Mouse (Mus musculus): ENCODE results near the gene Mylk3.

Mylk3 gene

GRCm38 (mm10) chr8:85321981-85322380, 64.2 kb downstream of the Mylk3 start:
- DNase-seq (ENCODE audit: low spot score in 2 of 2): no peak

GRCm38 (mm10) chr8:85318534-85318933, 67.6 kb downstream of the Mylk3 start:
- no peak for DNase-seq (ENCODE audit: low spot score in 2 of 2)

- DNase-seq (ENCODE audit: low spot score in 2 of 2): no peak
These were observed 73.1 kb downstream of the Mylk3 start for GRCm38 (mm10) chr8:85313036-85313435.

GRCm38 (mm10) chr8:85311743-85312142, 74.4 kb downstream of the Mylk3 start:
- no peak for DNase-seq (ENCODE audit: low spot score in 2 of 2)

- no peak for DNase-seq (ENCODE audit: low spot score in 2 of 2)
These were observed 77.6 kb downstream of the Mylk3 start for GRCm38 (mm10) chr8:85308564-85308963.

GRCm38 (mm10) chr8:85303531-85303930, 82.6 kb downstream of the Mylk3 start:
- DNase-seq (ENCODE audit: low spot score in 2 of 2): no peak

- DNase-seq (ENCODE audit: low spot score in 2 of 2): no peak
These were observed 83.2 kb downstream of the Mylk3 start for GRCm38 (mm10) chr8:85302931-85303330.

- no peak for DNase-seq (ENCODE audit: low spot score in 2 of 2)
These were observed 84.2 kb downstream of the Mylk3 start for GRCm38 (mm10) chr8:85301941-85302340.

GRCm38 (mm10) chr8:85299434-85300077, 86.6 kb downstream of the Mylk3 start, which contains the start of the genes Orc6 and Vps35:
Gene Orc6, plus strand, starts transcription at chr8:85299632.
Gene Vps35, minus strand, starts transcription at chr8:85299802.
- peak; percentile 95 to 96 for DNase-seq (ENCODE audit: low spot score in 2 of 2)

- DNase-seq (ENCODE audit: low spot score in 2 of 2): peak; percentile 6 to 24
These were observed 87.3 kb downstream of the Mylk3 start for GRCm38 (mm10) chr8:85298600-85299433.

GRCm38 (mm10) chr8:85286846-85287245, 99.3 kb downstream of the Mylk3 start:
- DNase-seq (ENCODE audit: low spot score in 2 of 2): no peak
